Mouse (Mus musculus): ENCODE measurements around the gene Btbd2.

- TF ChIP-seq CTCF (IDR thresholded peaks at IDR 0.05; ENCODE audit: extremely low read depth, insufficient read depth, insufficient read length, insufficient replicate concordance) (no peak), POLR2A (IDR thresholded peaks at IDR 0.05; ENCODE audit: low read depth, low read length) (no peak)
These were observed 23.4 kb upstream of the Btbd2 start for GRCm38 (mm10) chr10:80680260-80680696.
